Mouse (Mus musculus) layer of hippocampus, adult 8-10 months (tissue): ENCODE data around the gene Rab5c. TPM values are rescaled to one million over a fixed set of nuclear protein-coding genes. Genes with fewer than 3 reads are reported as not detected.

Source experiments
- DNase-seq, 2 experiments: peaks; one replicate each; pipeline ENCODE4 v3.0.0; 2022; ENCODE audit warnings: low spot score in 2 of 2
- total RNA-seq, 4 experiments: library from RNA; stranded (reverse); gene quantifications; 2 replicates each; pipeline ENCODE4 v1.2.4; 2022

Gene Rab5c
- total RNA-seq = 100 to 1,000 TPM; 134 to 163 (median 148) TPM

GRCm38 (mm10) chr11:100738066-100738604, at the start of gene Rab5c:
Gene Rab5c (minus strand): TSS chr11:100738215.
- peak; percentile 99 for DNase-seq

DNA sequence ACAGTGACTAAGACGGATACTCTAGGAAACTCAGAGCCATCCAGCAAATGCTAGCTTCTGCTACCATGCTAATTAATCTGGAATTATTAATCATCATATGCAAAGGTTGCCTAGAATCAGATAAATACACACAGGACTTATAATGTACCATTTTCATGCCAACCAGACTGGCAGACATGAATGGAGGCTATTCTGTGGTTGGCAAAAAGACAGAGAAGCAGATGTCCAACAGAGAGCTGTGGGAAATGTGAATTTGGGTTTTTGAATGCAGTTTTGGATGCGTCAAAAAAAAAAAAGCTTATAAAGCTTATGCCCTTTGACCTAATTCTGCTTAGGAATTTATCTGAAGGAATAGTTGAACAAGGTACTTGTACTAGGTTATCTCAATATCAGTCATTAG, 47.8 kb upstream of the Rab5c start:
- no peak for DNase-seq

GRCm38 (mm10) chr11:100784286-100784685, 46.3 kb upstream of the Rab5c start:
- no peak for DNase-seq

GRCm38 (mm10) chr11:100782568-100782967, 44.6 kb upstream of the Rab5c start:
- DNase-seq = no peak

DNA sequence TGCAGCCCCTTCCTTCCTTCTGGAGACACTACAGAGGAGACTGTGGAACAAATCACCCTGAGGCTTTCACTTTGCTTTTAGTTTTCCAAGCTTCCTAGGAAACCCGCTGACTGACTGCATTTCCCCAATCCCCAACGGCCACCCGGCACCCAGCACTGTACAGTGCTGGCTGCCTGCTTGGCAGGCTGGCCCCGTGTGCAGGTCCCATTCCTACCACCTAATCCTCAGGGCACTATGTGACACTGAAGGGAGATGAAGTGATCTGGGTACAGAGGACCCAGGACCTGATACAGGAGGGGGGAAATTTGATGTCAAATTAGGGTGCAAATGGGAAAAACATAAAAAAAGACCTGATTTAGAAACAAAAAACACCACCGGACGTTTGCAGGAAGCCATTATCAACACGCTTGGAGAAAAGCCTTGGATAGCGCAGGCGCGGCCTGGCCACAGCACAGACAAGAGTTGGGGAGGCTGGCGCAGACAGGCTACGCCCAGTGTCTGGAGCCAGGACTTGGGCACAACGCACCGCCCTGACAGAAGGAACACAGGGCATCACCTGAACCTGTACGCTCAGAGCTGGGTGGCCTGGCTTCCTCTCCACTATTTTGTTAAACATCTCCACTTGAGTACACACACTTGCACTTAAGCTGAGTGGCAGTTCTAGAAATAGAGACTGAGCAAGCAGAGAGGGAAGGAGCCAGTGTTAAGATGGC, 43.9 kb upstream of the Rab5c start:
- no peak for DNase-seq

GRCm38 (mm10) chr11:100780247-100780646, 42.2 kb upstream of the Rab5c start:
- no peak for DNase-seq

DNA sequence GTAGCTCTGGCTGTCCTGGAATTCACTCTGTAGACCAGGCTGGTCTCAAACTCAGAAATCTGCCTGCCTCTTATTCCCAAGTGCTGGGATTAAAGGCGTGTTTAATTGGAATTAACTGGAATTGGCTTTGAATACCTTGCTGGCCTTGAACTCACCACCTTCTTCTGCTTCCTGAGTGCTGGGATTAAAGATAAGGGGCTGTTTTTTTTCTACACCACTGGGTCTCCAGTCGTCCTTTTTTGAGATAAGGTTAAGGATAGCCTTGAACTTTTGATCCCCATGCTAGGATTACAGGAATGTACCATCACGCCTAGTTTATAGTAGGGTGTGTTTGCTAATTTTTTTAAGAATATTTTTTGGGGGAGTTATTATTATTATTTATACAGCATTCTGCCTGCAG, 40.1 kb upstream of the Rab5c start:
- DNase-seq = no peak

- no peak for DNase-seq
Observed at GRCm38 (mm10) chr11:100775921-100776320, 37.9 kb upstream of the Rab5c start.

GRCm38 (mm10) chr11:100774261-100774660, 36.2 kb upstream of the Rab5c start:
- no peak for DNase-seq

- DNase-seq = peak in 1 of 2 experiments; percentile 56
Observed at GRCm38 (mm10) chr11:100770646-100771408, 32.8 kb upstream of the Rab5c start, which contains the start of gene Ghdc. Gene Ghdc (minus strand): TSS chr11:100770957.

GRCm38 (mm10) chr11:100769980-100770379, 32.0 kb upstream of the Rab5c start:
- no peak for DNase-seq

DNA sequence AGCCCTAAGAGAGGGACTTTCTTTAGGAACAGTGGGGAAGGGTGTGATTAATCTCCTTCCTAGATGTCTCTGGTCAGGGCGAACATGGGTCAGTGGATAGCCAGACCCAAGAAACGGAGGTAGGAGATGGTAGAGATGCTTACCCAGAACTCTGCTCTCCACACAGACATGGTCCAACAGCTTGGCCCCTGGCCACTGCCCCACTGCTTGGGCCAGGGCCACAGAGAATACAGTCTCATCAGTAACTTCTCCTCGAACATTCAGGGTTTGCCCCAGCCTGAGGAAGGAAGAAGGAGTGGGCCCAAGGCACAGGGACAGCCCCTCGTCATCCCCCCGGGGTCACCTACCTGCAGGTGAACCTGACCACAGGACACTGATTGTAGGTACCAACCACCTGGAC, 29.9 kb upstream of the Rab5c start:
- no peak for DNase-seq

DNA sequence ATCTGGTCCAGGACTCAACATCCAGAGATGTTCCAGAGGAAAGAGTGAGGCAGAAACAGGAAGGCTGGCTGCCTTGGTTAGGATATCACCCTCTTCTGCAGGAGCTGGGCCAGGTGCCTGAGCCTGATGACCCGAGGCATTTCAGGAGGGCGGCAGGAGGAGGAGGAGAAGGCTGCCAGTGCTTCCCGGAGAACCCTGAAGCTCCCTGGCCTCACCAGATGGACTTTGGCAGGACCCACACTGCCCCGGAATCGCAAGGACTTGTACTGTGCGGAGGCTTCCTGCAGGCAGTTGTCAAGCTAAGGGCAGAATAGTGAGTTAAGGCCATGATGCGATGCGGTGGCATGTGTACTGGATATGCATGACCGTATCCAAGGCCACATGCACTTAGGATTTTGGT, 28.7 kb upstream of the Rab5c start:
- DNase-seq = no peak

DNA sequence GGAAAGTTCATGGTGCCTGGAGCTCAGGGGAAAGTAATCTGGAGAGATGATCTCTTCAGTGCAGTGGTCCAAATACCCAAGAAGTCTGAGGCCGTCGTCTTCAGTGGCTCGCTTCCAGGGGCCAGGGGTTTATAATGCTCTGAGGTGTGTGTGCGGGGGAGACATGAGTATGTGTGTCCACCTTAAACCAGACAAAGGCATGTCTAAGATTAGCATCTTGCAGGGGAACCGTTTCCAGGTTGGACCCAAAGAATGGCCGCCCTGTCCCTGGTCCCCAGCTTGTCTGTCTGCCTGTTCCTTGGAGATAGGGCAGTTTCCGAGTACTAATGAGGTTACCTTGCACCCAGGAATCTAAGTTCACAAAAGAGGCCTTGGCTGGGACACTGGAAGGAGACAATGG, 24.8 kb upstream of the Rab5c start, which contains the start of gene Hcrt:
TSS of gene Hcrt (minus strand) at position 101 of the 400 bp plus-strand sequence.
- no peak for DNase-seq

GRCm38 (mm10) chr11:100761547-100762045, 23.6 kb upstream of the Rab5c start:
- DNase-seq = peak; percentile 78 to 90

GRCm38 (mm10) chr11:100759611-100760233, 21.7 kb upstream of the Rab5c start, which contains the start of gene Kcnh4:
Gene Kcnh4 (minus strand): TSS chr11:100759942.
- DNase-seq = peak; percentile 85 to 87

- DNase-seq = no peak
Observed at GRCm38 (mm10) chr11:100758707-100759610, 20.9 kb upstream of the Rab5c start.

GRCm38 (mm10) chr11:100757566-100757965, 19.6 kb upstream of the Rab5c start:
- DNase-seq = no peak

GRCm38 (mm10) chr11:100756476-100756875, 18.5 kb upstream of the Rab5c start:
- no peak for DNase-seq

DNA sequence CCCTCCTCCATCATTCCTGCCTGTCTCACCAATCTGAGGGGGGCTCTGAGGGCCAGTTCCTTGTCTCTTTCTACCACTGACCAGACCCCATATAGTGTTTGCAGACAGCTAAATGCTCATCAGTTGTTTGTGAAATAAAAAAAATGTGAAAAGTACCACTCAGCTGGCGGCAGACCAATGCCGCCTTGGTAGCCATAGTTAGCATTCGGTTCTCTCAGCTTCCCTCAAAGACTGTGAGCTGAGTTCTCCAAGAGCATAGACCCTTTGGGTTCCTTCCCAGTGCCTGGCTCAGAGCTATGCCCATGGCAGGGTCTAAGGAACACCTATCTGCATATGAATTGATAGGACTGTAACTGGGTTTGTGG, 16.7 kb upstream of the Rab5c start:
- no peak for DNase-seq
